Comparison of ENCODE assay signal across 7 mouse cellular contexts in the genomic region with DNA sequence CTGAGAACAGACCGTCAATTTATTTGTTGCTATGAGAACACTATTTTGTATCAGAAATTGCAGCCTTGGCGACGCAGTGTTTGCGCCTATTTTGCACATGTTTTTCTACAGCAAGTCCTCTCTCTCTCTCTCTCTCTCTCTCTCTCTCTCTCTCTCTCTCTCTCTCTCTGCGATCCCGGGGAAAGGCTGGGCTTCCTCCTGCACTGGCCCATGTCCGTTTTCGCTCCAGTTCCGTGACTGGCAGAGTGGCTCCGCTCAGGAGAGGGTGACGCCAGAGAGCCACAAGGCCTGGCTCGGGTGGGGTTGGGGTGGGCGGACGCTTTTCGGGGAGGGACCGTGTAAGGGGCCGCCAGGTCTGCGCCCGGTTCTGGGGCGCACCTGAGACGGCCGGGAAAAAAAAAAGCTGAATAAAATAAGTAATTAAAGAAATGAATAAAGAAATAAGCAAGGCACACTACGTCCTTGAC. TPM values are rescaled to one million over a fixed set of nuclear protein-coding genes. Genes with fewer than 3 reads are reported as not detected.
DNase-seq lines count a peak whose midpoint lies in the region; ATAC-seq and TF ChIP-seq lines count a peak whose summit lies in the region.

No protein-coding gene starts in this region.

- peak; percentile 91 for DNase-seq in adrenal gland, postnatal 14 days
- DNase-seq in embryonic facial prominence, embryonic 11.5 days (ENCODE audit: low spot score): peak; percentile 84
- DNase-seq in heart, adult 18-20 months: peak; percentile 87 to 94
- peak; percentile 94 for DNase-seq in kidney, adult 2 months
- peak; percentile 63 to 72 for DNase-seq in spleen, adult 2 months (ENCODE audit: low read depth in 1 of 2, low spot score in 2 of 2)

- H3K27me3 ChIP-seq in embryonic facial prominence, embryonic 11.5 days (ENCODE audit: control insufficient read depth, insufficient read depth, low read length): no peaks in the 10 kb centered on the region
- no peaks in the 10 kb centered on the region for H3K27me3 ChIP-seq in kidney, adult 2 months (replicated peaks; ENCODE audit: control insufficient read depth, insufficient read depth, low read length)
- no peaks in the 10 kb centered on the region for H3K27me3 ChIP-seq in limb, embryonic 12.5 days
- no peaks in the 10 kb centered on the region for H3K27me3 ChIP-seq in midbrain, embryonic 15.5 days (replicated peaks)
- no peaks in the 10 kb centered on the region for H3K27me3 ChIP-seq in spleen, adult 2 months (ENCODE audit: control insufficient read depth, insufficient read depth, low read length)

- peak overlapping the region; percentile 72 for H3K4me2 ChIP-seq in embryonic facial prominence, embryonic 11.5 days (ENCODE audit: low read depth, low read length)
- peak overlapping the region; percentile 62 for H3K4me2 ChIP-seq in limb, embryonic 12.5 days
- peak overlapping the region; percentile 58 for H3K4me2 ChIP-seq in midbrain, embryonic 15.5 days

- TF ChIP-seq CTCF in kidney, adult 2 months (conservative IDR thresholded peaks at IDR 0.05; ENCODE audit: insufficient read depth, insufficient read length, low read depth, low read length): no peak
- TF ChIP-seq CTCF in spleen, adult 2 months (IDR thresholded peaks at IDR 0.05; ENCODE audit: extremely low read depth, insufficient read depth, insufficient read length, insufficient replicate concordance): no peak

- no peaks in the 10 kb centered on the region for H3K4me1 ChIP-seq in embryonic facial prominence, embryonic 11.5 days (ENCODE audit: control insufficient read depth, insufficient read depth, low read length)
- no peaks in the 10 kb centered on the region for H3K4me1 ChIP-seq in kidney, adult 2 months (ENCODE audit: control insufficient read depth, insufficient read depth, low read length)
- H3K4me1 ChIP-seq in limb, embryonic 12.5 days (replicated peaks): peaks cover 5% of the 10 kb centered on the region; the same call in 1 of the 2 replicates
- H3K4me1 ChIP-seq in midbrain, embryonic 15.5 days: no peaks in the 10 kb centered on the region
- H3K4me1 ChIP-seq in spleen, adult 2 months (ENCODE audit: control insufficient read depth, insufficient read depth, insufficient read length): no peaks in the 10 kb centered on the region; the same call in 1 of the 2 replicates

- H3K27ac ChIP-seq in embryonic facial prominence, embryonic 11.5 days (replicated peaks; ENCODE audit: low read depth, low read length): peak overlapping the region; percentile 100
- peak overlapping the region; percentile 99 for H3K27ac ChIP-seq in kidney, adult 2 months (ENCODE audit: insufficient read depth, low read depth, low read length)
- H3K27ac ChIP-seq in limb, embryonic 12.5 days: peak overlapping the region; percentile 100
- H3K27ac ChIP-seq in midbrain, embryonic 15.5 days: peak overlapping the region; percentile 100
- H3K27ac ChIP-seq in spleen, adult 2 months (ENCODE audit: insufficient read depth, low read length): peak overlapping the region; percentile 100

- peak overlapping the region; percentile 71 for H3K4me3 ChIP-seq in embryonic facial prominence, embryonic 11.5 days (ENCODE audit: low read depth, low read length)
- peak overlapping the region; percentile 74 for H3K4me3 ChIP-seq in kidney, adult 2 months (ENCODE audit: insufficient read depth, low read depth, low read length)
- H3K4me3 ChIP-seq in limb, embryonic 12.5 days (replicated peaks): peak overlapping the region; percentile 66
- H3K4me3 ChIP-seq in midbrain, embryonic 15.5 days: peak overlapping the region; percentile 61
- H3K4me3 ChIP-seq in spleen, adult 2 months (ENCODE audit: extremely low read depth, insufficient read depth, insufficient read length): peak overlapping the region; percentile 94

- H3K9me3 ChIP-seq in embryonic facial prominence, embryonic 11.5 days (replicated peaks; ENCODE audit: control insufficient read depth, low read length): no peaks in the 10 kb centered on the region
- H3K9me3 ChIP-seq in limb, embryonic 12.5 days: no peaks in the 10 kb centered on the region
- H3K9me3 ChIP-seq in midbrain, embryonic 15.5 days: no peaks in the 10 kb centered on the region

- peak; percentile 84 for TF ChIP-seq POLR2A in kidney, adult 2 months (IDR thresholded peaks at IDR 0.05; ENCODE audit: low read depth, low read length)
- TF ChIP-seq POLR2A in spleen, adult 2 months (IDR thresholded peaks at IDR 0.05; ENCODE audit: low read depth, low read length): peak; percentile 77

- peak; percentile 79 for ATAC-seq in embryonic facial prominence, embryonic 11.5 days (replicated peaks; ENCODE audit: insufficient number of reproducible peaks, low FRiP score, low TSS enrichment, low read depth)
- peak; percentile 69 for ATAC-seq in limb, embryonic 12.5 days (ENCODE audit: insufficient number of reproducible peaks, insufficient read depth, low FRiP score, low TSS enrichment, low read depth)
- ATAC-seq in midbrain, embryonic 15.5 days (replicated peaks): peak; percentile 91

- H3K36me3 ChIP-seq in embryonic facial prominence, embryonic 11.5 days (replicated peaks; ENCODE audit: control insufficient read depth, insufficient read depth, low read depth, low read length): no peaks in the 10 kb centered on the region
- H3K36me3 ChIP-seq in kidney, adult 2 months (ENCODE audit: control insufficient read depth, insufficient read depth, low read length): no peaks in the 10 kb centered on the region
- H3K36me3 ChIP-seq in limb, embryonic 12.5 days: no peaks in the 10 kb centered on the region
- no peaks in the 10 kb centered on the region for H3K36me3 ChIP-seq in midbrain, embryonic 15.5 days (replicated peaks)
- no peaks in the 10 kb centered on the region for H3K36me3 ChIP-seq in spleen, adult 2 months (ENCODE audit: control insufficient read depth, insufficient read depth, low read length)

- under 1% methylated on average over 23 of the region's 23 CpGs for WGBS in embryonic facial prominence, embryonic 11.5 days
- WGBS in kidney, adult 2 months: under 1% methylated on average over 23 of the region's 23 CpGs
- 1% methylated on average over 23 of the region's 23 CpGs for WGBS in limb, embryonic 12.5 days
- under 1% methylated on average over 23 of the region's 23 CpGs for WGBS in midbrain, embryonic 15.5 days
- WGBS in spleen, adult 2 months: under 1% methylated on average over 23 of the region's 23 CpGs

- peak overlapping the region; percentile 97 for H3K9ac ChIP-seq in embryonic facial prominence, embryonic 11.5 days (replicated peaks; ENCODE audit: low read length)
- H3K9ac ChIP-seq in limb, embryonic 12.5 days (replicated peaks): peak overlapping the region; percentile 92
- peak overlapping the region; percentile 90 for H3K9ac ChIP-seq in midbrain, embryonic 15.5 days

RNA-seq across cellular contexts. Expression of a gene that starts 0.4 kb away (rescaled TPM):
- 2.9 and 3.4 TPM in 2 replicates for total RNA-seq in adrenal gland, postnatal 14 days (2021)
- 5.2 and 6.3 TPM in 2 replicates for polyA plus RNA-seq in embryonic facial prominence, embryonic 11.5 days (2014; fragmentation: Nextera tagmentation; extraction: Ambion mirVana)
- 100 to 1,000 TPM; 107 to 111 TPM for total RNA-seq in heart, adult 18-20 months (2021)
- 0.96 and 1.6 TPM in 2 replicates for polyA plus RNA-seq in kidney, adult 2 months (2012; rRNA removed)
- polyA plus RNA-seq in limb, embryonic 12.5 days (2016; fragmentation: Nextera tagmentation; extraction: Ambion mirVana): 4.7 and 7.1 TPM in 2 replicates
- 9.5 and 10.7 TPM in 2 replicates for polyA plus RNA-seq in midbrain, embryonic 15.5 days (2015; fragmentation: Nextera tagmentation; extraction: Ambion mirVana)
- 0.23 and 0.34 TPM in 2 replicates for polyA plus RNA-seq in spleen, adult 2 months (2012; rRNA removed)

Comparison
In these comparisons a context has a peak if more than half of its experiments do, and no peak if none do; other contexts are left out.
1. Peak in every context shown above with its lines: DNase-seq, ATAC-seq, H3K4me3 ChIP-seq and H3K27ac ChIP-seq.